Mouse (Mus musculus): ENCODE data around the gene Map4k1. TPM values are rescaled to one million over a fixed set of nuclear protein-coding genes. Genes with fewer than 3 reads are reported as not detected.
"Not testable (repeated sequence)": the region's sequence is repeated elsewhere in the genome, so short reads cannot be mapped to it uniquely, and the experiment has no call there.

Map4k1 gene
- polyA plus RNA-seq, 1 experiment from 2014 or later, result 4.4 TPM

GRCm38 (mm10) chr7:28968120-28968519, 13.7 kb upstream of the Map4k1 start:
- H3K4me3 ChIP-seq; H3K4me1 ChIP-seq; H3K27me3 ChIP-seq; H3K27ac ChIP-seq; ATAC-seq; H3K9me3 ChIP-seq (replicated peaks); H3K9ac ChIP-seq; H3K4me2 ChIP-seq: not testable (repeated sequence)
- WGBS, result 96% methylated on average over 8 of the region's 8 CpGs
- H3K36me3 ChIP-seq (ENCODE audit: poor library complexity, severe bottlenecking), result peaks cover 38% of the 10 kb centered on the region

- H3K4me1 ChIP-seq, result no peaks in the 10 kb centered on the region
- H3K4me2 ChIP-seq, result no peak overlapping the region
- H3K27me3 ChIP-seq, result no peaks in the 10 kb centered on the region
- no peaks in the 10 kb centered on the region for H3K9me3 ChIP-seq (replicated peaks)
- no peak for ATAC-seq
- no peak overlapping the region for H3K9ac ChIP-seq
- H3K4me3 ChIP-seq, result no peak overlapping the region
- WGBS, result 100% methylated on average over 1 of the region's 1 CpGs
- H3K36me3 ChIP-seq (ENCODE audit: poor library complexity, severe bottlenecking), result peaks cover 49% of the 10 kb centered on the region
- no peak overlapping the region for H3K27ac ChIP-seq
Measured at GRCm38 (mm10) chr7:28969271-28969670, 12.6 kb upstream of the Map4k1 start.

- 82% methylated on average over 12 of the region's 12 CpGs for WGBS
Measured at GRCm38 (mm10) chr7:28969672-28970394, 12.0 kb upstream of the Map4k1 start.

GRCm38 (mm10) chr7:28971029-28971428, 10.8 kb upstream of the Map4k1 start:
- no peak overlapping the region for H3K4me2 ChIP-seq
- H3K9me3 ChIP-seq (replicated peaks), result no peaks in the 10 kb centered on the region
- no peak overlapping the region for H3K9ac ChIP-seq
- WGBS, result 85% methylated on average over 7 of the region's 7 CpGs
- no peak overlapping the region for H3K27ac ChIP-seq
- H3K4me1 ChIP-seq, result no peaks in the 10 kb centered on the region
- ATAC-seq, result no peak
- H3K27me3 ChIP-seq, result no peaks in the 10 kb centered on the region
- peaks cover 62% of the 10 kb centered on the region for H3K36me3 ChIP-seq (ENCODE audit: poor library complexity, severe bottlenecking)
- H3K4me3 ChIP-seq, result no peak overlapping the region

More at GRCm38 (mm10) chr7:28969672-28970394, 12.0 kb upstream of the Map4k1 start:
- ATAC-seq, result no peak
- Histone ChIP-seq H3K4me2 (no peak overlapping the region), H3K9ac (no peak overlapping the region), H3K9me3 (replicated peaks) (no peaks in the 10 kb centered on the region), H3K36me3 (ENCODE audit: poor library complexity, severe bottlenecking) (peaks cover 55% of the 10 kb centered on the region), H3K4me3 (no peak overlapping the region), H3K27ac (no peak overlapping the region), H3K27me3 (no peaks in the 10 kb centered on the region), H3K4me1 (no peaks in the 10 kb centered on the region)

GRCm38 (mm10) chr7:28971770-28972269, 10.0 kb upstream of the Map4k1 start:
- Histone ChIP-seq H3K4me1 (no peaks in the 10 kb centered on the region), H3K4me3 (no peak overlapping the region), H3K9me3 (replicated peaks) (no peaks in the 10 kb centered on the region), H3K27ac (no peak overlapping the region), H3K9ac (no peak overlapping the region), H3K36me3 (ENCODE audit: poor library complexity, severe bottlenecking) (peaks cover 70% of the 10 kb centered on the region), H3K4me2 (no peak overlapping the region), H3K27me3 (no peaks in the 10 kb centered on the region)
- 88% methylated on average over 6 of the region's 6 CpGs for WGBS
- ATAC-seq, result no peak

GRCm38 (mm10) chr7:28972542-28972985, 9.3 kb upstream of the Map4k1 start:
- ATAC-seq, result peak; percentile 50; the same call in 1 of the 2 replicates
- no peak overlapping the region for H3K27ac ChIP-seq
- no peaks in the 10 kb centered on the region for H3K4me1 ChIP-seq
- 67% methylated on average over 8 of the region's 8 CpGs for WGBS
- H3K9me3 ChIP-seq (replicated peaks), result no peaks in the 10 kb centered on the region
- no peak overlapping the region for H3K9ac ChIP-seq
- H3K4me3 ChIP-seq, result no peak overlapping the region
- no peaks in the 10 kb centered on the region for H3K27me3 ChIP-seq
- peaks cover 78% of the 10 kb centered on the region for H3K36me3 ChIP-seq (ENCODE audit: poor library complexity, severe bottlenecking)
- no peak overlapping the region for H3K4me2 ChIP-seq

GRCm38 (mm10) chr7:28973025-28973424, 8.8 kb upstream of the Map4k1 start:
- ATAC-seq, result no peak
- peaks cover 82% of the 10 kb centered on the region for H3K36me3 ChIP-seq (ENCODE audit: poor library complexity, severe bottlenecking)
- no peaks in the 10 kb centered on the region for H3K9me3 ChIP-seq (replicated peaks)
- no peak overlapping the region for H3K4me3 ChIP-seq
- H3K4me1 ChIP-seq, result no peaks in the 10 kb centered on the region
- no peak overlapping the region for H3K27ac ChIP-seq
- no peak overlapping the region for H3K9ac ChIP-seq
- H3K4me2 ChIP-seq, result no peak overlapping the region
- H3K27me3 ChIP-seq, result no peaks in the 10 kb centered on the region
- 81% methylated on average over 8 of the region's 8 CpGs for WGBS

- Histone ChIP-seq H3K4me1 (peaks cover 17% of the 10 kb centered on the region), H3K4me2 (no peak overlapping the region), H3K9me3 (replicated peaks) (no peaks in the 10 kb centered on the region), H3K27me3 (no peaks in the 10 kb centered on the region), H3K27ac (no peak overlapping the region), H3K36me3 (ENCODE audit: poor library complexity, severe bottlenecking) (peaks cover 62% of the 10 kb centered on the region), H3K9ac (no peak overlapping the region), H3K4me3 (no peak overlapping the region)
- no peak for ATAC-seq
- WGBS, result 94% methylated on average over 9 of the region's 9 CpGs
Measured at GRCm38 (mm10) chr7:28977556-28977955, 4.3 kb upstream of the Map4k1 start.

GRCm38 (mm10) chr7:28982274-28983013, 594 bp downstream of the Map4k1 start:
- Histone ChIP-seq H3K4me3 (peak overlapping the region; percentile 78), H3K9me3 (replicated peaks) (no peaks in the 10 kb centered on the region), H3K36me3 (ENCODE audit: poor library complexity, severe bottlenecking) (peaks cover 21% of the 10 kb centered on the region), H3K9ac (peak overlapping the region; percentile 66), H3K4me1 (peaks cover 22% of the 10 kb centered on the region), H3K27me3 (no peaks in the 10 kb centered on the region), H3K27ac (peak overlapping the region; percentile 51), H3K4me2 (peak overlapping the region; percentile 83)
- WGBS, result 17% methylated on average over 19 of the region's 19 CpGs
- peak; percentile 64 for ATAC-seq

- Histone ChIP-seq H3K4me1 (peaks cover 22% of the 10 kb centered on the region), H3K27me3 (no peaks in the 10 kb centered on the region), H3K27ac (no peak overlapping the region), H3K4me3 (no peak overlapping the region), H3K9me3 (replicated peaks) (no peaks in the 10 kb centered on the region), H3K36me3 (ENCODE audit: poor library complexity, severe bottlenecking) (peaks cover 14% of the 10 kb centered on the region), H3K9ac (no peak overlapping the region), H3K4me2 (peak overlapping the region; percentile 83; the same call in 1 of the 2 replicates)
- ATAC-seq, result no peak
- 74% methylated on average over 10 of the region's 11 CpGs for WGBS
Measured at GRCm38 (mm10) chr7:28983141-28983564, 1.3 kb downstream of the Map4k1 start.

- 68% methylated on average over 4 of the region's 4 CpGs for WGBS
- H3K9me3 ChIP-seq (replicated peaks), result no peaks in the 10 kb centered on the region
- H3K27me3 ChIP-seq, result no peaks in the 10 kb centered on the region
- H3K27ac ChIP-seq, result no peak overlapping the region
- H3K9ac ChIP-seq, result no peak overlapping the region; the same call in 1 of the 2 replicates
- H3K4me2 ChIP-seq, result no peak overlapping the region
- no peak overlapping the region for H3K4me3 ChIP-seq
- peaks cover 22% of the 10 kb centered on the region for H3K4me1 ChIP-seq
- ATAC-seq, result no peak
- peaks cover 7% of the 10 kb centered on the region for H3K36me3 ChIP-seq (ENCODE audit: poor library complexity, severe bottlenecking)
Measured at GRCm38 (mm10) chr7:28983849-28984248, 2.0 kb downstream of the Map4k1 start.

GRCm38 (mm10) chr7:28984452-28984851, 2.6 kb downstream of the Map4k1 start:
- Histone ChIP-seq H3K9ac (no peak overlapping the region), H3K9me3 (replicated peaks) (no peaks in the 10 kb centered on the region), H3K36me3 (ENCODE audit: poor library complexity, severe bottlenecking) (peaks cover under 1% of the 10 kb centered on the region), H3K27ac (no peak overlapping the region), H3K4me1 (peaks cover 22% of the 10 kb centered on the region), H3K4me2 (no peak overlapping the region), H3K4me3 (no peak overlapping the region), H3K27me3 (no peaks in the 10 kb centered on the region)
- WGBS, result 94% methylated on average over 1 of the region's 1 CpGs
- ATAC-seq, result no peak
